Mouse (Mus musculus) spleen, postnatal 36 days (tissue): Measurements from ENCODE around the gene Olfr129.

Experiments
- DNase-seq, 2 experiments: peaks; one replicate each; pipeline ENCODE4 v3.0.0; 2022; ENCODE audit warnings: low spot score in 2 of 2, mixed read lengths in 1 of 2

Gene Olfr129

GRCm38 (mm10) chr17:38059979-38060378 is at the start of gene Olfr129:
Olfr129 (minus strand) TSS chr17:38060079.
- no peak for DNase-seq

- DNase-seq = no peak
Observed at GRCm38 (mm10) chr17:38088593-38088992, 28.7 kb upstream of the Olfr129 start, which contains the start of gene Olfr131. Olfr131 (minus strand) TSS chr17:38088693.

DNA sequence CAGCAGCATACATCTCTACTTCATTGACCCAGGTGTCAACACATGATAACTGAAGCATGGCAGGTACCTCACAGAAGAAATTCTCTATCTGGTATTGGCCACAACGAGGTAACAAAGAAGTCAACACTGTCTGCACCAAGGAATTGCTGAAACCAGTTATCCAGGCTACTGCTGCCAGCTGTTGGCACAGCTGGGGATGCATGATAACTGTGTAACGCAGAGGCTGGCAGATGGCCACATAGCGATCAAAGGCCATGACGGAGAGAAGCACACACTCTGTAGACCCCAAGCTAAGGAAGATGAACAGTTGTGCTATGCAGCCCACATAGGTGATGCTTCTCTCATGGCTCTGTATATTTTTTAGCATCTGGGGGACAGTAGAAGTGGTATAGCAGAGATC is 22.5 kb upstream of the Olfr129 start:
- DNase-seq = no peak

GRCm38 (mm10) chr17:38063621-38064020 is 3.7 kb upstream of the Olfr129 start, which contains the start of gene Olfr130:
Olfr130 (plus strand) TSS chr17:38063921.
- DNase-seq = no peak

DNA sequence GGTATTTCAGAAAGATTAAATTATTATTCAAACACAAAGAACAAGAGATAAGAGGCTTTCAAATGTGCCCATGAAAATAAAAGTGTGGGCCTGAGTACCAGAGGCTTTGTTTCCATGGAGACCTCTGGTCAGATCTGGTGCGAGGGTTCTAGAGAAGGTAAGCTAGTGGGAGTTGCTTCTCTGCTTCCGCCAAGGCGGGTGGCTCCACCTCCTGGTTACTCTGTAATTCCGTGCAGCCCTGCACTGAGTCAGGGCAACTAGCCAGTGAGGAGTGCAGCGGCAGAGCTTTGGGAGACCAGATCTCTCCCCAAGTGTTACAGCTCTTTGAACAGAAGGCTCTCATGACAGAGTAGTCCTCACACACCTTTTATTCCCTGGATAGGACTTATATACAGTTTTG is 33.6 kb downstream of the Olfr129 start:
- DNase-seq = no peak

DNA sequence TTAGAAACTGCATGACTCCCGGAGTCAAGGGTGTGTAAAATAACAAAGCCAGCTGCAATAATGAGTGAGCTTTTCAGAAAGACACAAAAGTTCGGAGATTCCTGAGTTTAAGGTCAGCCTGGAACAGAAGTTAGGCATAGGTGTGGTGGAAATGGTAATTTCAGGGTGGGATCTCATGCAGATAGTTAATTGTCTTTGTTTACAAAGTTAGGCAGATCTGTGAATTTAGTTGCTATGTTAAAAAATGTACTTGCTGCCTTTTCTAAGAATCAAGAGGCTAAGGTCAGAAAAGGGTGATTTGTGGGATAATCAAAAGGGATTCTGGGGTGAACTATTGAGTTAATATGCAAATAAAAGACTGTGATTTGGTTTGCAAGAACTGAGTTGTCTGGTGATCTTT is 43.5 kb downstream of the Olfr129 start:
- DNase-seq = no peak

GRCm38 (mm10) chr17:38004996-38005395 is 54.9 kb downstream of the Olfr129 start:
- DNase-seq = no peak
